Mouse (Mus musculus): ENCODE measurements around the gene Pla2g4e.

DNA sequence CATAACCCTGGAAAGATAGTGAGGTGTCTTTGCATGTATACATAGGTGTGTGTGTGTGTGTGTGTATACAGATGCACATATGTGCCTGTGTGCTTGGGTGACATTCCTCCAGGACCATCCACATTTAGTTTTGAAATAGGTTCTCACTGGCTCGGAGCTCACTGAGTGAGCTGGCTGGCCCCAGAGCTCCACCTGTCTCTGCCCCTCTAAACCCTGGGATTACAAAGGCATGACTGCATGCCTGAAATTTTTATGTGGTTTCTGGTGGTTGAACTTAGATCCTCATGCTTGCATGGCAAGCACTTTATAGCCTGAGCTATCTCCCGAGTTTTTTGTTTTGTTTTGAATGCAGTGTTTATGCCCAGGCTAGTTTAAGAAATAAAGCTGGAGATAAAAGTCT lies 98.6 kb downstream of the Pla2g4e start:
- TF ChIP-seq CTCF (conservative IDR thresholded peaks at IDR 0.05; ENCODE audit: insufficient read depth, insufficient read length, low read depth, low read length) (no peak), POLR2A (IDR thresholded peaks at IDR 0.05; ENCODE audit: low read depth, low read length) (no peak)

All from kidney, adult 2 months (tissue).